In the genomic region with DNA sequence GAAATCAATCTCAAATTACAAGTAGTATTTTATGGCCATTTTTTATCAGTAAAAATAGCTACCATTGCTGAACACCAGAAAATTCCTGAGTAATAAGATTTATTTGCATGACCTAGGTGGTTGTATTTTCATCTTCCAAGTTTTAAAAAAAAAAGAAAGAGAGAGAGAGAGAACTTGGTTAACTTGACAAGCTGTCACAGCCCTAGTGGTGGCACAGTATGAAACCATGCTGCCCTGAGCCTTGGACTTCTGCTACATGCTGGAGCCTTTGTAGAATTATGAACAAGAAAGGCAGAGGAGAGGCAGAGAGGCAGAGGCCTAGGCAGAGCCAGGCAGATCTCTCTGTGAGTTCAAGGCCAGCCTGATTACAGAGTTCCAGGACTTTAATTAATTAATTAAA, we compare ENCODE assay signal across 16 mouse cellular contexts. TPM values are rescaled to one million over a fixed set of nuclear protein-coding genes. Genes with fewer than 3 reads are reported as not detected.
DNase-seq lines count a peak whose midpoint lies in the region; ATAC-seq and TF ChIP-seq lines count a peak whose summit lies in the region.
"Had no signal": no experiment of that assay in that cellular context is flagged by ENCODE, and none has a peak within 500 bp of the region (broad histone marks: within the 10 kb centered on the region; RNA-seq: fewer than 3 reads in every experiment).

No protein-coding gene starts in this region.

- no peak overlapping the region for H3K4me3 ChIP-seq in heart, embryonic 12.5 days
- H3K4me3 ChIP-seq in liver, postnatal 0 days (ENCODE audit: low read depth, low read length), result peak overlapping the region; percentile 33; the same call in 1 of the 2 replicates
- H3K4me3 ChIP-seq: limb, embryonic 13.5 days; neural tube, embryonic 13.5 days had no signal

- peaks cover 2% of the 10 kb centered on the region; the same call in 1 of the 2 replicates for H3K4me1 ChIP-seq in heart, embryonic 12.5 days (replicated peaks)
- H3K4me1 ChIP-seq in liver, postnatal 0 days (ENCODE audit: insufficient read depth), result peaks cover 31% of the 10 kb centered on the region; the same call in 1 of the 2 replicates
- H3K4me1 ChIP-seq: limb, embryonic 13.5 days; neural tube, embryonic 13.5 days had no signal

- TF ChIP-seq CTCF in liver, postnatal 0 days (IDR thresholded peaks at IDR 0.05; ENCODE audit: low read depth), result no peak

- no peak overlapping the region for H3K4me2 ChIP-seq in heart, embryonic 12.5 days
- H3K4me2 ChIP-seq in liver, postnatal 0 days (ENCODE audit: low read depth, low read length), result peak overlapping the region; percentile 52
- H3K4me2 ChIP-seq: hindbrain, embryonic 14.5 days; limb, embryonic 13.5 days; neural tube, embryonic 13.5 days had no signal

- no peaks in the 10 kb centered on the region for H3K27me3 ChIP-seq in heart, embryonic 12.5 days (replicated peaks)
- no peaks in the 10 kb centered on the region for H3K27me3 ChIP-seq in liver, postnatal 0 days (ENCODE audit: insufficient read depth, low read length)
- H3K27me3 ChIP-seq: limb, embryonic 13.5 days; neural tube, embryonic 13.5 days had no signal

- TF ChIP-seq EP300 in liver, postnatal 0 days (IDR thresholded peaks at IDR 0.05; ENCODE audit: low read depth), result no peak

- H3K9me3 ChIP-seq in heart, embryonic 12.5 days (replicated peaks), result no peaks in the 10 kb centered on the region
- no peaks in the 10 kb centered on the region for H3K9me3 ChIP-seq in liver, postnatal 0 days (ENCODE audit: low read length)
- H3K9me3 ChIP-seq: limb, embryonic 13.5 days; neural tube, embryonic 13.5 days had no signal

- DNase-seq in heart, adult 11 months, result peak; percentile 83
- DNase-seq in thymus, postnatal 0 days (ENCODE audit: low spot score), result peak; percentile 37
- no peak for DNase-seq in thymus, postnatal 25 days
- no peak for DNase-seq in liver, postnatal 0 days
- no peak for DNase-seq in urinary bladder, adult 18-20 months (ENCODE audit: low spot score in 2 of 2)
- DNase-seq in cerebellum, postnatal 25 days, result no peak
- no peak for DNase-seq in cerebellum, adult 9-10 months
- DNase-seq: cerebellum, adult 9-11 months; kidney, adult 2 months; kidney, postnatal 4 days; lung, postnatal 14 days had no signal

- no peak overlapping the region for H3K9ac ChIP-seq in heart, embryonic 12.5 days
- H3K9ac ChIP-seq in liver, postnatal 0 days (replicated peaks), result no peak overlapping the region
- H3K9ac ChIP-seq: hindbrain, embryonic 14.5 days; limb, embryonic 13.5 days; neural tube, embryonic 13.5 days had no signal

- H3K27ac ChIP-seq in heart, embryonic 12.5 days (ENCODE audit: poor library complexity, severe bottlenecking), result no peak overlapping the region
- H3K27ac ChIP-seq in liver, postnatal 0 days (ENCODE audit: low read depth), result peak overlapping the region; percentile 46; the same call in 1 of the 2 replicates
- H3K27ac ChIP-seq: hindbrain, embryonic 14.5 days; limb, embryonic 13.5 days; neural tube, embryonic 13.5 days had no signal

- no peak for ATAC-seq in heart, embryonic 12.5 days (ENCODE audit: insufficient number of reproducible peaks, low FRiP score)
- ATAC-seq in liver, postnatal 0 days, result no peak

- H3K36me3 ChIP-seq in heart, embryonic 12.5 days, result 0 out of 2 replicates have a peak, but pooled peaks cover 3% of the 10 kb centered on the region
- H3K36me3 ChIP-seq in liver, postnatal 0 days (replicated peaks; ENCODE audit: insufficient read depth, low read length), result no peaks in the 10 kb centered on the region

RNA-seq across cellular contexts. Expression of a gene that starts 1.6 kb away (rescaled TPM):
- 0.36 TPM in 1 of 2 replicates, not detected in the other for polyA plus RNA-seq in heart, embryonic 12.5 days (2016; fragmentation: Nextera tagmentation; extraction: Ambion mirVana)
- polyA plus RNA-seq in thymus, postnatal 0 days (2015; fragmentation: Nextera tagmentation; extraction: Ambion mirVana), result 17.7 and 22.7 TPM in 2 replicates
- polyA plus RNA-seq in liver, postnatal 0 days (2015; fragmentation: Nextera tagmentation; extraction: Ambion mirVana), result 7.7 and 7.9 TPM in 2 replicates
- polyA plus RNA-seq: embryonic facial prominence, embryonic 11.5 days; hindbrain, embryonic 14.5 days had no signal

RNA-seq across cellular contexts. Expression of a gene that starts 8.5 kb away (rescaled TPM):
- polyA plus RNA-seq in heart, embryonic 12.5 days (2016; fragmentation: Nextera tagmentation; extraction: Ambion mirVana), result 0.55 and 0.64 TPM in 2 replicates
- polyA plus RNA-seq in thymus, postnatal 0 days (2015; fragmentation: Nextera tagmentation; extraction: Ambion mirVana), result 1.7 and 2.4 TPM in 2 replicates
- 0.76 and 0.99 TPM in 2 replicates for polyA plus RNA-seq in liver, postnatal 0 days (2015; fragmentation: Nextera tagmentation; extraction: Ambion mirVana)

RNA-seq across cellular contexts. Expression of a gene that starts 8.5 kb away (rescaled TPM):
- 1.1 and 1.7 TPM in 2 replicates for polyA plus RNA-seq in heart, embryonic 12.5 days (2016; fragmentation: Nextera tagmentation; extraction: Ambion mirVana)
- 11.1 and 11.7 TPM in 2 replicates for polyA plus RNA-seq in thymus, postnatal 0 days (2015; fragmentation: Nextera tagmentation; extraction: Ambion mirVana)
- polyA plus RNA-seq in liver, postnatal 0 days (2015; fragmentation: Nextera tagmentation; extraction: Ambion mirVana), result 6.7 and 7.2 TPM in 2 replicates

RNA-seq across cellular contexts. Expression of a gene that starts 18.0 kb away (rescaled TPM):
- polyA plus RNA-seq in heart, embryonic 12.5 days (2016; fragmentation: Nextera tagmentation; extraction: Ambion mirVana), result 0.08 TPM in 2 replicates
- 0.19 and 0.25 TPM in 2 replicates for polyA plus RNA-seq in thymus, postnatal 0 days (2015; fragmentation: Nextera tagmentation; extraction: Ambion mirVana)
- polyA plus RNA-seq in liver, postnatal 0 days (2015; fragmentation: Nextera tagmentation; extraction: Ambion mirVana), result 0.05 and 0.09 TPM in 2 replicates

Comparison
In these comparisons a context has a peak if more than half of its experiments do, and no peak if none do; other contexts are left out.
1. DNase-seq: peak in heart, adult 11 months (single experiment) and thymus, postnatal 0 days (single experiment); none in thymus, postnatal 25 days (single experiment), liver, postnatal 0 days (single experiment), urinary bladder, adult 18-20 months (0 of 2), cerebellum, postnatal 25 days (0 of 2) and cerebellum, adult 9-10 months (single experiment).